Mouse (Mus musculus) embryonic facial prominence, embryonic 15.5 days (tissue): ENCODE measurements around the gene Syne1. TPM values are rescaled to one million over a fixed set of nuclear protein-coding genes. Genes with fewer than 3 reads are reported as not detected.

Experiments used
- ATAC-seq: fragments of 200-750 bp; cut with Nextera tagmentation; 2 replicates; pipeline ENCODE4 v1.8.0; 2017; ENCODE audit warnings: low read depth, moderate TSS enrichment; ENCODE audit not compliant: insufficient number of reproducible peaks, low FRiP score, low TSS enrichment
- H3K27ac ChIP-seq: fragments of 300-500 bp; sonication (generic); replicated peaks from 2 replicates; pipeline ENCODE4 v1.5.1; 2015; ENCODE audit warnings: mild to moderate bottlenecking, inconsistent platforms
- H3K27me3 ChIP-seq: fragments of 300-500 bp; sonication (generic); 2 replicates; pipeline ENCODE4 v1.6.1; 2015; ENCODE audit warnings: inconsistent platforms
- H3K36me3 ChIP-seq: fragments of 300-500 bp; sonication (generic); 2 replicates; pipeline ENCODE4 v1.6.1; 2015; ENCODE audit warnings: mild to moderate bottlenecking, inconsistent platforms
- H3K4me1 ChIP-seq: fragments of 300-500 bp; sonication (generic); 2 replicates; pipeline ENCODE4 v1.6.1; 2015; ENCODE audit warnings: inconsistent platforms
- H3K4me2 ChIP-seq: fragments of 300-500 bp; sonication (generic); replicated peaks from 2 replicates; pipeline ENCODE4 v1.6.1; 2015; ENCODE audit warnings: mild to moderate bottlenecking, inconsistent platforms
- H3K4me3 ChIP-seq: fragments of 300-500 bp; sonication (generic); replicated peaks from 2 replicates; pipeline ENCODE4 v1.5.1; 2015; ENCODE audit warnings: mild to moderate bottlenecking, inconsistent platforms
- H3K9ac ChIP-seq: fragments of 300-500 bp; sonication (generic); 2 replicates; pipeline ENCODE4 v1.6.1; 2015; ENCODE audit warnings: inconsistent platforms
- H3K9me3 ChIP-seq: fragments of 300-500 bp; sonication (generic); replicated peaks from 2 replicates; pipeline ENCODE4 v1.6.1; 2016; ENCODE audit warnings: inconsistent platforms
- WGBS: fragments of 180-500 bp; shearing (Covaris S2); methylation state at CpG from one replicate; pipeline ENCODE4 v1.1.7; 2015; 5-methylcytosine and 5-hydroxymethylcytosine counted together
- polyA plus RNA-seq: library from polyadenylated mRNA; unstranded; fragments of >200 nt; fragmentation: Nextera tagmentation; extraction: Ambion mirVana; gene quantifications from 2 replicates; pipeline ENCODE4 v1.2.1, GENCODE M21; 2015

Syne1 gene
- polyA plus RNA-seq, 1 experiment from 2014 or later, result 8.0 TPM

- Histone ChIP-seq H3K36me3 (peaks cover 4% of the 10 kb centered on the region; the same call in 1 of the 2 replicates), H3K9ac (no peak overlapping the region), H3K27ac (no peak overlapping the region), H3K4me3 (no peak overlapping the region), H3K4me2 (no peak overlapping the region), H3K27me3 (no peaks in the 10 kb centered on the region), H3K9me3 (no peaks in the 10 kb centered on the region), H3K4me1 (peaks cover 9% of the 10 kb centered on the region; the same call in 1 of the 2 replicates)
- no peak for ATAC-seq
- WGBS, result 80% methylated on average over 4 of the region's 4 CpGs
Observed at GRCm38 (mm10) chr10:5239680-5240079, 311.6 kb downstream of the Syne1 start.

DNA sequence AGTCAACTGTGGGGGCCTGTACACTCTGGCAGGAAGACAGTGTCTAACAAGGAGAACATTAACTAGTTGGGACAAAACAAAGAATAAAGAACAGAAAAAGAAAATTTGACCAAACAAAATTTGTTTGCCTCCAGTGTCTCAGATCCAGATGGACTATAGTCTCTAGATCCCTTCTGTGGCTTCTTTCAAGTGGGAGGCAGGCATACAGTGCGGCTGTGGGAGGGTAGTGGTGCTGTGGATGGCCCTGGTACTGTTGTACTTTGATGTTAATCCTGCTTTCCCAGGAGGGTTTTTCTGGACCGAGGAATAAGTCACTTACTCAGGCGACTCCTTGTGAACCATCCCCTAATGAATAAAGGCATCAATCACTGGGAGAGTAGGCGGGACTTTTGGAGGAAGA, 314.4 kb downstream of the Syne1 start:
- Histone ChIP-seq H3K27me3 (no peaks in the 10 kb centered on the region), H3K4me1 (peaks cover 12% of the 10 kb centered on the region; the same call in 1 of the 2 replicates), H3K36me3 (no peaks in the 10 kb centered on the region; the same call in 1 of the 2 replicates), H3K9me3 (no peaks in the 10 kb centered on the region), H3K27ac (no peak overlapping the region), H3K4me3 (no peak overlapping the region), H3K9ac (no peak overlapping the region), H3K4me2 (no peak overlapping the region)
- ATAC-seq, result no peak
- 54% methylated on average over 4 of the region's 4 CpGs for WGBS

- 83% methylated on average over 3 of the region's 3 CpGs for WGBS
- H3K9me3 ChIP-seq, result no peaks in the 10 kb centered on the region
- peaks cover 12% of the 10 kb centered on the region; the same call in 1 of the 2 replicates for H3K4me1 ChIP-seq
- no peak overlapping the region for H3K4me2 ChIP-seq
- H3K4me3 ChIP-seq, result no peak overlapping the region
- ATAC-seq, result no peak
- H3K27me3 ChIP-seq, result no peaks in the 10 kb centered on the region
- no peak overlapping the region for H3K9ac ChIP-seq
- no peaks in the 10 kb centered on the region; the same call in 1 of the 2 replicates for H3K36me3 ChIP-seq
- H3K27ac ChIP-seq, result no peak overlapping the region
Observed at GRCm38 (mm10) chr10:5236171-5236570, 315.1 kb downstream of the Syne1 start.

DNA sequence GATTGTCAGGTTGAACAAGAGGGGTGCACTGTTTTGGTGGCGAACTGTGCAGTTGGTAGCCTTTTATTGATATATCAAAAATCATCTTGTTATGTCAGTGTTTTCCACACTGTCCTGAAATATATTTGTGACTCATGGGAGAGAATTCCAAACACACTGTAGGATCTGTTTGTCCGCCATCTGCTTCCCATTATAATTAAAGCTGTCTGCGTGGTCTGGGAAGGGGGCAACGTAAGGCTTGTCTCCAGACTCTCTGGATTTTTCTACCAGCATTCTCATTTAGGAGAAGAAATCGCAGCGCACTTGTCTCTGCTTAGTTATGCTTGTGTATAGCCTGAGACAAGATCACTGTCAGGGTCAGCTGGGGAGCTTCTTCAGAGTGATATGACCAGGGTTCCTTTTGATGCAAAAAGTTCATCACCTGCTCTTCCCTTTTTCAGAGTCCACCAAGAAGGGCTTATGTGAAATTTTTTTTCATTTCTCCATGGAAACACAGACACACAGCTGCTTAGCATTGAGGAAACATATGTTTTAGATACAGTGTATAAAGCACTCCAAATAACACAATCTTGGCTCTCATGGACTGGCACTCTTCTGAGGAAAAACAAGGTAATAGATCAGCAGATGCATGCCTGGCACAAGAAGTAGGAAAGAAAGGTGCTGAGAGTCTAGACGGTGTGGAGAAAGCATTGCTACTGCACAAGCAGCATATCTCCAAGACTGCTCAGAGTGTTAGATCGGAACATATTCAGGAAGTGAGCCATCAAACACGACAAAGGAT, 316.4 kb downstream of the Syne1 start:
- H3K9ac ChIP-seq, result no peak overlapping the region
- peak overlapping the region; percentile 60 for H3K27ac ChIP-seq
- WGBS, result 39% methylated on average over 9 of the region's 9 CpGs
- no peaks in the 10 kb centered on the region for H3K27me3 ChIP-seq
- H3K4me3 ChIP-seq, result no peak overlapping the region
- H3K4me1 ChIP-seq, result peaks cover 12% of the 10 kb centered on the region; the same call in 1 of the 2 replicates
- no peaks in the 10 kb centered on the region for H3K9me3 ChIP-seq
- ATAC-seq, result peak; percentile 78
- H3K36me3 ChIP-seq, result no peaks in the 10 kb centered on the region; the same call in 1 of the 2 replicates
- no peak overlapping the region; the same call in 1 of the 2 replicates for H3K4me2 ChIP-seq

DNA sequence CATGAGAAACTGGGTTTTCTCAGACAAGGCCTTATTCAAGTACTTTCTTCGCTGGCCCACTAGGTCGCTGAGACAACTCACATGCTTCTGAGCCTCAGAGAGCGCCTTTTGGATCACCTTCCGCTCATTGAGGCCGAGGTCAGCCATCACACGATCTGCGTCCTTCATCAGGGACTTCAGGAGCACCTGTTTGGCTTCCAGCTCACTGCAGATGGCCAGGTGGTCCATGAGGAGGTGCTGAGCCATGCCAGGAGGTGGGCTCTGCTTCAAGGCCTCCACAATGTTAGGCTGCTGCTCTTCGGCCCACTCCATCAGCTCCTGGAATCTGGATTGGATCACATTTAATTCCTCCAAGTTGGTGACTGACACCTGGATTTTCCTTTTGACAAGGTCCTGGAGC, 322.2 kb downstream of the Syne1 start:
- no peak overlapping the region for H3K27ac ChIP-seq
- no peaks in the 10 kb centered on the region for H3K4me1 ChIP-seq
- H3K4me2 ChIP-seq, result no peak overlapping the region
- H3K9ac ChIP-seq, result no peak overlapping the region
- no peaks in the 10 kb centered on the region for H3K27me3 ChIP-seq
- H3K36me3 ChIP-seq, result peaks cover 15% of the 10 kb centered on the region; the same call in 1 of the 2 replicates
- no peaks in the 10 kb centered on the region for H3K9me3 ChIP-seq
- H3K4me3 ChIP-seq, result no peak overlapping the region
- ATAC-seq, result no peak
- 90% methylated on average over 8 of the region's 8 CpGs for WGBS

GRCm38 (mm10) chr10:5227395-5228076, 323.7 kb downstream of the Syne1 start:
- H3K4me2 ChIP-seq, result no peak overlapping the region
- H3K9me3 ChIP-seq, result no peaks in the 10 kb centered on the region
- no peaks in the 10 kb centered on the region for H3K27me3 ChIP-seq
- no peaks in the 10 kb centered on the region for H3K4me1 ChIP-seq
- no peak for ATAC-seq
- no peak overlapping the region for H3K4me3 ChIP-seq
- H3K36me3 ChIP-seq, result peaks cover 18% of the 10 kb centered on the region; the same call in 1 of the 2 replicates
- no peak overlapping the region for H3K27ac ChIP-seq
- H3K9ac ChIP-seq, result no peak overlapping the region
- 82% methylated on average over 20 of the region's 20 CpGs for WGBS

DNA sequence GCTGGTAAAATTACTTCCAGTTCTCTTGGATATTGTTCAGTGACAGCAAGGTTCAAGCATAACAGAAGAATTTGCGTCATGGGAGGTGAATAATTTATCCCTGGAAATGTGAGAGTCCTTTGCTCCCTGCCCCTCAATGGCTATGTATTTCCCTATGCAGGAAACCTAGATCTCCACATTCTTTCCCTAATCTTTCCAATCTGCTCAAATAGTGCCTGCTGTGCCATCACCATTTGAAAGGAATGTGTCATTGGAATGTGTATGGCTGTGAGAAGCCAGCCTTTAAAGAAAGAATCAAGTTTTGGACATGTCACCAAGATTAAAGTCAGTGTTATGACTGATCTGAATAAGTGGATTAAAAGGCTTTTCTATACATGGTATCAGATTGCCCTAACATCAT, 335.3 kb downstream of the Syne1 start:
- Histone ChIP-seq H3K27me3 (no peaks in the 10 kb centered on the region), H3K9me3 (no peaks in the 10 kb centered on the region), H3K27ac (no peak overlapping the region), H3K4me1 (no peaks in the 10 kb centered on the region), H3K36me3 (peaks cover 11% of the 10 kb centered on the region; the same call in 1 of the 2 replicates), H3K9ac (no peak overlapping the region), H3K4me3 (no peak overlapping the region), H3K4me2 (no peak overlapping the region)
- ATAC-seq, result no peak
- WGBS, result 21% methylated on average over 1 of the region's 1 CpGs

DNA sequence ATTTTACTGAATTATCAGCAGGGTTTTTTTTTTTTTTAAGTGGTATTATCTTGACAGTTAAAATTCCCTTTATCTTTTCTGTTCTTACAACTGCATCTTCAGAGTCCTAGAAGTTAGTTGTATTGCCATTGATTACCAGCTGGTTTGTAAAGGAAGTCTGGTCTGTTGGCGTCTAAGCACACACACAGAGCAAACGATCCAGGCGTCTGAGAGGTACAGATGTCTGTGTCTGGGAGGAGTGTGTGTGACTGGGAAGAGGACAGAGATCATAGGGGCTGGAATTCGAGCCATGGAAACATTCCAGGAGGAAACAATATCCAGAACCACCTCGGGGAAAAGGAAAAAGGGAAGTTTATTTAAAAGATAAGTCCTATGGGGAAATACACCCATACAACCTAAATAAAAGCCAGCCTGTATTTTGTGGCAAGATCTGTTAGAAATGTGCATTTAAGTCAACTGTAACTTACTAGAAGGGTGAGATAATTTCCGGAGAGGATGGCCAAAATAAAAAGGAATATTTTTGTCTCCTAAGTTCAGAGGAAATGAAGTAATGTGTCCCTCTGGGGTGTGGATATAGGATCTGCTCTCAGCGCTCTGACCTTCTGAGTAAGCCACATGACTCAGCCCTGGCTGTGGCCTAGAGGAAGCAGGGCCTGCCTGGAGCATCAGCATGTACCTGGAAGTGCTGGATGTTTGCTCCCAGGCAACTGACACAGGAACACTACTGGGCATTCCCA, 343.2 kb downstream of the Syne1 start:
- no peaks in the 10 kb centered on the region for H3K27me3 ChIP-seq
- H3K4me3 ChIP-seq, result no peak overlapping the region
- no peaks in the 10 kb centered on the region; the same call in 1 of the 2 replicates for H3K36me3 ChIP-seq
- no peaks in the 10 kb centered on the region for H3K9me3 ChIP-seq
- WGBS, result 9% methylated on average over 7 of the region's 7 CpGs
- peak; percentile 81 for ATAC-seq
- no peak overlapping the region for H3K4me2 ChIP-seq
- H3K27ac ChIP-seq, result peak overlapping the region; percentile 63; the same call in 1 of the 2 replicates
- no peak overlapping the region for H3K9ac ChIP-seq
- H3K4me1 ChIP-seq, result no peaks in the 10 kb centered on the region

DNA sequence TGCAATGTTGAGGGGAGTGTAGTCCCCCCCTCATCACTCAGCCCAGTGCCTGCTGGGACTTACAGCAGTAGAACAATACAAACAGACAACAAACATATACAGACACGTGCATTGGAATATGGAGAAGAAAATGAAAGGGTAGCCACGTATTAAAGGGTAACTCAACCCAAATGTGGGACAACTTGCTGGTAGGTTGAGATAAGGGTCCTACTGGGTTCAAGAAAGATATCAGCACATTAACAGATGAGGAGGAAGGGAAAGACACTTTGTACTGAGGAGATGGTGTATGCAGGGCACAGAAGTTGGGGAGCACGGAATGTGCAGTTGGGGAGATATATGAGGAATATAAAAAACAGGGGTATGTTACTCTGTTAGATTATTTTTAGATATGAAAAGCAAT, 345.3 kb downstream of the Syne1 start:
- Histone ChIP-seq H3K27ac (no peak overlapping the region), H3K4me2 (no peak overlapping the region), H3K9ac (no peak overlapping the region), H3K36me3 (peaks cover 11% of the 10 kb centered on the region; the same call in 1 of the 2 replicates), H3K9me3 (no peaks in the 10 kb centered on the region), H3K4me3 (no peak overlapping the region), H3K4me1 (no peaks in the 10 kb centered on the region), H3K27me3 (no peaks in the 10 kb centered on the region)
- WGBS, result 83% methylated on average over 3 of the region's 3 CpGs
- no peak for ATAC-seq

DNA sequence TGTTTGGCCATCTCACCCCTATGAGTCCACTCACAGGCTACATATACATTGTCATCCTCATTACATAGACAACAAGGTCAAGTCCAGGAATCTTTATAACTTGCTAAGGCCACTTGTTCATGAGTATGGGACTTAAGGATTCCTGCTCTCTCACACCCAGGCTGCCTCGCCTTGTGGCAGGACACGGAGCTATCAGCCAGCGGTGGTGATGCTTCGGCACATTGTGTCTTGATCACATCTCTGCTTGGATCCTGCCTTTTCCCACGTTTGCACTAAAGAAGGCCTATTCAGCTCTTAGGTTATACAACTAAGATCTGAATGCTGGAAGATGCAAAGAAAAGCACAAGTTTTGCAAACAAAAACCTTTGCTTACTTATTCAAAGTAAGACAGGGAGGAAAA, 345.7 kb downstream of the Syne1 start:
- no peaks in the 10 kb centered on the region for H3K9me3 ChIP-seq
- ATAC-seq, result no peak
- H3K27me3 ChIP-seq, result no peaks in the 10 kb centered on the region
- no peak overlapping the region for H3K27ac ChIP-seq
- H3K36me3 ChIP-seq, result peaks cover 11% of the 10 kb centered on the region; the same call in 1 of the 2 replicates
- H3K4me2 ChIP-seq, result no peak overlapping the region
- H3K4me3 ChIP-seq, result no peak overlapping the region
- no peaks in the 10 kb centered on the region for H3K4me1 ChIP-seq
- 81% methylated on average over 5 of the region's 5 CpGs for WGBS
- no peak overlapping the region for H3K9ac ChIP-seq

GRCm38 (mm10) chr10:5203837-5204236, 347.4 kb downstream of the Syne1 start:
- Histone ChIP-seq H3K27ac (no peak overlapping the region), H3K4me2 (no peak overlapping the region), H3K36me3 (peaks cover 19% of the 10 kb centered on the region; the same call in 1 of the 2 replicates), H3K9me3 (no peaks in the 10 kb centered on the region), H3K4me3 (no peak overlapping the region), H3K4me1 (no peaks in the 10 kb centered on the region), H3K9ac (no peak overlapping the region), H3K27me3 (no peaks in the 10 kb centered on the region)
- 63% methylated on average over 10 of the region's 10 CpGs for WGBS
- no peak for ATAC-seq
